Mouse (Mus musculus) layer of hippocampus, adult 18-20 months (tissue): Measurements from ENCODE around the gene 1110065P20Rik. TPM values are rescaled to one million over a fixed set of nuclear protein-coding genes. Genes with fewer than 3 reads are reported as not detected.

Source experiments
- DNase-seq, 2 experiments: peaks; one replicate each; pipeline ENCODE4 v3.0.0; 2022; ENCODE audit warnings: low spot score in 2 of 2
- total RNA-seq, 2 experiments: library from RNA; stranded (reverse); gene quantifications; 2 replicates each; pipeline ENCODE4 v1.2.3; 2021

1110065P20Rik gene
- total RNA-seq, 2 experiments from 2014 or later, result 79.5 to 89.0 TPM

- peak; percentile 78 to 91 for DNase-seq
These were observed 3.4 kb downstream of the 1110065P20Rik start for GRCm38 (mm10) chr4:124847573-124847972.

GRCm38 (mm10) chr4:124843493-124843892 lies 7.5 kb downstream of the 1110065P20Rik start:
- no peak for DNase-seq

- no peak for DNase-seq
These were observed 10.0 kb downstream of the 1110065P20Rik start for GRCm38 (mm10) chr4:124840998-124841397.

- DNase-seq, result no peak
These were observed 12.8 kb downstream of the 1110065P20Rik start for GRCm38 (mm10) chr4:124838035-124838700.

- DNase-seq, result no peak
These were observed 18.2 kb downstream of the 1110065P20Rik start for GRCm38 (mm10) chr4:124832796-124833195.

GRCm38 (mm10) chr4:124829671-124830070 lies 21.3 kb downstream of the 1110065P20Rik start:
- no peak for DNase-seq

- DNase-seq, result no peak
These were observed 25.5 kb downstream of the 1110065P20Rik start for GRCm38 (mm10) chr4:124825371-124825965.

- no peak for DNase-seq
These were observed 26.0 kb downstream of the 1110065P20Rik start for GRCm38 (mm10) chr4:124824967-124825366.

- DNase-seq, result no peak
These were observed 32.2 kb downstream of the 1110065P20Rik start for GRCm38 (mm10) chr4:124818832-124819231.

- DNase-seq, result peak in 1 of 2 experiments; percentile 18
These were observed 33.2 kb downstream of the 1110065P20Rik start for GRCm38 (mm10) chr4:124817803-124818202.

GRCm38 (mm10) chr4:124815901-124816300 lies 35.1 kb downstream of the 1110065P20Rik start:
- no peak for DNase-seq

GRCm38 (mm10) chr4:124811347-124811975 lies 39.5 kb downstream of the 1110065P20Rik start:
- DNase-seq, result peak; percentile 35 to 79

GRCm38 (mm10) chr4:124810056-124810455 lies 40.9 kb downstream of the 1110065P20Rik start:
- no peak for DNase-seq

- no peak for DNase-seq
These were observed 41.7 kb downstream of the 1110065P20Rik start for GRCm38 (mm10) chr4:124809136-124809883.

GRCm38 (mm10) chr4:124808511-124808910 lies 42.5 kb downstream of the 1110065P20Rik start:
- DNase-seq, result no peak

- no peak for DNase-seq
These were observed 47.6 kb downstream of the 1110065P20Rik start for GRCm38 (mm10) chr4:124803406-124803805.

- peak; percentile 95 to 96 for DNase-seq
These were observed 48.4 kb downstream of the 1110065P20Rik start for GRCm38 (mm10) chr4:124802309-124803260.

- peak; percentile 64 to 92 for DNase-seq
These were observed 49.3 kb downstream of the 1110065P20Rik start, which contains the start of gene Mtf1 for GRCm38 (mm10) chr4:124801552-124802308. Gene Mtf1, plus strand, starts transcription at chr4:124802104.
